ENCODE assay signal across 8 mouse cellular contexts in genomic region chr17:55702161-55702820, GRCm38 (mm10). TPM values are rescaled to one million over a fixed set of nuclear protein-coding genes. Genes with fewer than 3 reads are reported as not detected.
DNase-seq lines count a peak whose midpoint lies in the region; ATAC-seq lines count a peak whose summit lies in the region.

No protein-coding gene starts in this region.

- no peaks in the 10 kb centered on the region for H3K27me3 ChIP-seq in liver, embryonic 12.5 days (replicated peaks)
- H3K27me3 ChIP-seq in neural tube, embryonic 13.5 days, result no peaks in the 10 kb centered on the region

- no peaks in the 10 kb centered on the region for H3K9me3 ChIP-seq in liver, embryonic 12.5 days (replicated peaks)
- H3K9me3 ChIP-seq in neural tube, embryonic 13.5 days, result no peaks in the 10 kb centered on the region

- peak; percentile 35; the same call in 1 of the 2 replicates for ATAC-seq in liver, embryonic 12.5 days
- ATAC-seq in neural tube, embryonic 13.5 days (ENCODE audit: low read depth), result peak; percentile 59

- intact Hi-C loops in gastrocnemius, postnatal 14 days (cut with DNase I; ENCODE audit: low total_unique reads), result no loop called here

- peaks cover 31% of the 10 kb centered on the region for H3K36me3 ChIP-seq in liver, embryonic 12.5 days
- H3K36me3 ChIP-seq in neural tube, embryonic 13.5 days, result peaks cover 19% of the 10 kb centered on the region

- H3K4me2 ChIP-seq in liver, embryonic 12.5 days, result no peak overlapping the region
- no peak overlapping the region for H3K4me2 ChIP-seq in neural tube, embryonic 13.5 days

- no peak overlapping the region for H3K27ac ChIP-seq in liver, embryonic 12.5 days
- no peak overlapping the region for H3K27ac ChIP-seq in neural tube, embryonic 13.5 days (replicated peaks)

- H3K9ac ChIP-seq in liver, embryonic 12.5 days, result no peak overlapping the region
- H3K9ac ChIP-seq in neural tube, embryonic 13.5 days, result no peak overlapping the region

- WGBS in liver, embryonic 12.5 days (ENCODE audit: insufficient replicate concordance), result 48% methylated on average over 3 of the region's 3 CpGs
- WGBS in neural tube, embryonic 13.5 days, result 70% methylated on average over 3 of the region's 3 CpGs

- H3K4me1 ChIP-seq in liver, embryonic 12.5 days, result no peaks in the 10 kb centered on the region
- no peaks in the 10 kb centered on the region for H3K4me1 ChIP-seq in neural tube, embryonic 13.5 days (replicated peaks)

- peak; percentile 90 for DNase-seq in 3T3-L1 (ENCODE audit: low read depth, low spot score)
- peak; percentile 69 to 77 for DNase-seq in adrenal gland, adult 18-20 months (ENCODE audit: low spot score in 2 of 2)
- DNase-seq in embryo, embryonic 10 days (ENCODE audit: low spot score), result peak; percentile 90
- peak; percentile 53 for DNase-seq in gastrocnemius, postnatal 14 days
- peak; percentile 88 for DNase-seq in kidney, postnatal 10 days
- DNase-seq in testis, postnatal 10 days (ENCODE audit: low spot score), result peak; percentile 86

- no peak overlapping the region for H3K4me3 ChIP-seq in liver, embryonic 12.5 days
- no peak overlapping the region for H3K4me3 ChIP-seq in neural tube, embryonic 13.5 days

RNA-seq across cellular contexts. Expression of gene Pot1b, which starts 10.1 kb away (rescaled TPM):
- 1 to 10 TPM; 5.7 to 5.8 TPM for total RNA-seq in adrenal gland, adult 18-20 months (2021)
- 1 to 10 TPM; 1.5 to 2.0 TPM for total RNA-seq in gastrocnemius, postnatal 14 days (2021)
- 6.0 and 7.2 TPM in 2 replicates for polyA plus RNA-seq in liver, embryonic 12.5 days (2016; fragmentation: Nextera tagmentation; extraction: Ambion mirVana)
- 7.5 and 8.3 TPM in 2 replicates for polyA plus RNA-seq in neural tube, embryonic 13.5 days (2015; fragmentation: Nextera tagmentation; extraction: Ambion mirVana)

RNA-seq across cellular contexts. Expression of gene Adgre4, which starts 47.5 kb away (rescaled TPM):
- under 1 TPM; 0.27 to 0.58 TPM for total RNA-seq in adrenal gland, adult 18-20 months (2021)
- under 1 TPM; 0.09 to 0.12 TPM for total RNA-seq in gastrocnemius, postnatal 14 days (2021)
- polyA plus RNA-seq in liver, embryonic 12.5 days (2016; fragmentation: Nextera tagmentation; extraction: Ambion mirVana), result 0.75 and 1.1 TPM in 2 replicates
- 0.06 TPM in 1 of 2 replicates, not detected in the other for polyA plus RNA-seq in neural tube, embryonic 13.5 days (2015; fragmentation: Nextera tagmentation; extraction: Ambion mirVana)
